In genomic region chr8:108707576-108708281, GRCm38 (mm10) we compare ENCODE assay signal across 8 mouse cellular contexts.
A peak's percentile ranks its signal among the peaks of the same experiment; 100 is the strongest.
DNase-seq lines count a peak whose midpoint lies in the region; ATAC-seq and TF ChIP-seq lines count a peak whose summit lies in the region.

No protein-coding gene starts in this region.

- H3K4me1 ChIP-seq in heart, adult 2 months (ENCODE audit: control insufficient read depth, insufficient read depth, low read length), result peaks cover 4% of the 10 kb centered on the region
- peaks cover 50% of the 10 kb centered on the region for H3K4me1 ChIP-seq in hindbrain, embryonic 14.5 days (replicated peaks; ENCODE audit: control insufficient read depth, insufficient read depth, low read length)
- H3K4me1 ChIP-seq in midbrain, embryonic 13.5 days (replicated peaks), result peaks cover 65% of the 10 kb centered on the region

- TF ChIP-seq EP300 in heart, adult 2 months (IDR thresholded peaks at IDR 0.05; ENCODE audit: insufficient read depth, low read depth, low read length), result no peak

- no peaks in the 10 kb centered on the region; the same call in 1 of the 2 replicates for H3K79me2 ChIP-seq in heart, adult 2 months (replicated peaks; ENCODE audit: control insufficient read depth, insufficient read depth, low read length)

- no peak overlapping the region for H3K9ac ChIP-seq in heart, adult 2 months (ENCODE audit: low read depth, low read length)
- peak overlapping the region; percentile 98 for H3K9ac ChIP-seq in hindbrain, embryonic 14.5 days
- peak overlapping the region; percentile 100 for H3K9ac ChIP-seq in midbrain, embryonic 13.5 days (replicated peaks)

- H3K36me3 ChIP-seq in heart, adult 2 months (ENCODE audit: control insufficient read depth, insufficient read depth, low read length), result no peaks in the 10 kb centered on the region
- H3K36me3 ChIP-seq in hindbrain, embryonic 14.5 days (replicated peaks; ENCODE audit: control insufficient read depth, insufficient read depth), result no peaks in the 10 kb centered on the region
- H3K36me3 ChIP-seq in midbrain, embryonic 13.5 days, result no peaks in the 10 kb centered on the region

- peak; percentile 28 for ATAC-seq in common myeloid progenitor, adult 5-6 weeks (replicated peaks; ENCODE audit: low read depth, poor library complexity, severe bottlenecking)
- ATAC-seq in hindbrain, embryonic 14.5 days (ENCODE audit: low FRiP score), result no peak
- no peak for ATAC-seq in midbrain, embryonic 13.5 days

- no peaks in the 10 kb centered on the region for H3K9me3 ChIP-seq in hindbrain, embryonic 14.5 days (ENCODE audit: control insufficient read depth, low read length)
- no peaks in the 10 kb centered on the region for H3K9me3 ChIP-seq in midbrain, embryonic 13.5 days

- intact Hi-C loops in heart, adult 2 months (cut with DNase I), result no loop called here

- DNase-seq in heart, adult 11 months, result peak; percentile 37
- DNase-seq in heart, adult 2 months, result no peak
- no peak for DNase-seq in hindbrain, embryonic 14.5 days (ENCODE audit: low spot score)
- no peak for DNase-seq in layer of hippocampus, postnatal 14 days (ENCODE audit: low spot score in 2 of 2)
- DNase-seq in left cerebral cortex, adult 8-10 months (ENCODE audit: low spot score in 2 of 2), result no peak
- no peak for DNase-seq in spleen, postnatal 14 days (ENCODE audit: low spot score in 2 of 2)

- H3K4me3 ChIP-seq in heart, adult 2 months, result no peak overlapping the region
- peak overlapping the region; percentile 90 for H3K4me3 ChIP-seq in hindbrain, embryonic 14.5 days (replicated peaks; ENCODE audit: low read length)
- H3K4me3 ChIP-seq in midbrain, embryonic 13.5 days (replicated peaks), result peak overlapping the region; percentile 93

- H3K27me3 ChIP-seq in heart, adult 2 months (ENCODE audit: control insufficient read depth, insufficient read depth, low read length), result no peaks in the 10 kb centered on the region
- peaks cover 7% of the 10 kb centered on the region; the same call in 1 of the 2 replicates for H3K27me3 ChIP-seq in hindbrain, embryonic 14.5 days (ENCODE audit: control insufficient read depth, insufficient read depth, low read length)
- H3K27me3 ChIP-seq in midbrain, embryonic 13.5 days, result no peaks in the 10 kb centered on the region

- TF ChIP-seq POLR2A in heart, adult 2 months (IDR thresholded peaks at IDR 0.05; ENCODE audit: insufficient read depth, low read depth, low read length), result no peak

- H3K4me2 ChIP-seq in hindbrain, embryonic 14.5 days (replicated peaks), result peak overlapping the region; percentile 92
- peak overlapping the region; percentile 85 for H3K4me2 ChIP-seq in midbrain, embryonic 13.5 days (replicated peaks)

- H3K27ac ChIP-seq in heart, adult 2 months, result no peak overlapping the region
- peak overlapping the region; percentile 100 for H3K27ac ChIP-seq in hindbrain, embryonic 14.5 days
- peak overlapping the region; percentile 100 for H3K27ac ChIP-seq in midbrain, embryonic 13.5 days

- 55% methylated on average over 5 of the region's 5 CpGs for WGBS in heart, adult 2 months
- whole genome bisulfite sequencing in hindbrain, embryonic 14.5 days, result 22% methylated on average over 5 of the region's 5 CpGs
- WGBS in midbrain, embryonic 13.5 days, result 23% methylated on average over 5 of the region's 5 CpGs

- TF ChIP-seq CTCF in heart, adult 2 months (IDR thresholded peaks at IDR 0.05), result no peak
